Mouse (Mus musculus): ENCODE results near the gene Mark3.

The Mark3 gene

DNA sequence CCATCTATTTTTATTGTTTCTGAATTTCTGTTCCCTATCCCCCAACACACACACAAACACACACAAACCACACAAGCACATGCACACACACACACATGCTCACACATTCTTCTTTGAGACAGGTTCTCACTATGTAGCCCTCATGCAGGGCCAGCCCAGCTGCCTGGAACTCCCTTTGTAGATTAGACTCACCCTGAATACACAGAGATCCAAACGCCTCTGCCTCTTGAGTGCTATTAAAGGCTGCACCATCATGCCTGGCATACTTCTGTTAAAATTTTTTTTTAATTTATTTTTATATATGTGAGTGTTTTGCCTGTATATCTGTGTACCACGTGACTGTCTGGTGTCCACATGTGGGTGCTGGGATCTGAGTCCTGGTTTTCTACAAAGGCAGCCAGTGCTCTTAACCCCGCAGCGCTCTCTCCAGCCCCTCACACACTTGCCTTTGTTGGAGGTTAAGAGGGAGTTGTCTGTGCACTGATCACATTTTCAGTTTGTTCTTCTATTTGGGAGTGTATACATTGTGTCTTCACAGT lies 12.0 kb upstream of the Mark3 start:
- DNase-seq, result no peak

DNA sequence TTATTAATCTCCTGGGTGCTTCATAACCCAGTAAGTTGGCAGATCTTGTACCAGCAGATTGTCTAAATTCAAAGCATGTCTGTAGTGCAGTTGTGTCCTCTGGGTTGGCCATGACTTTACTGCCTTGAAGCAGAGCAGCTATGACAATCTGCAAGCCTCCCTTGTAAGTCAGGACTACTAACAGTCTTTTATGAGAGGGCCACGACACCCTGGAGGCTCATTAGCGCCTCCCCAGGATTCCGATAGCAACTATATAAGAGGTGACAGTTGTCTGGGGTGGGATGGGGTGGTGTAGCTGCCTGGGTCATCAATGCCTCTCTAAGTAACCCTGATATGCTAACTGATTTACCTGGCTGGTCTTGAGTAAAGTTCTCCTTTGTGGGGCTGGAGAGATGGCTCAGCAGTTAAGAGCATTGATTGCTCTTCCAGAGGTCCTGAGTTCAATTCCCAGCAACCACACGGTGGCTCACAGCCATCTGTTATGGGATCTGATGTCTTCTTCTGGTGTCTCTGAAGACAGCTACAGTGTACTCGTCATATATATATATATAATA lies 11.2 kb upstream of the Mark3 start:
- no peak for DNase-seq

DNA sequence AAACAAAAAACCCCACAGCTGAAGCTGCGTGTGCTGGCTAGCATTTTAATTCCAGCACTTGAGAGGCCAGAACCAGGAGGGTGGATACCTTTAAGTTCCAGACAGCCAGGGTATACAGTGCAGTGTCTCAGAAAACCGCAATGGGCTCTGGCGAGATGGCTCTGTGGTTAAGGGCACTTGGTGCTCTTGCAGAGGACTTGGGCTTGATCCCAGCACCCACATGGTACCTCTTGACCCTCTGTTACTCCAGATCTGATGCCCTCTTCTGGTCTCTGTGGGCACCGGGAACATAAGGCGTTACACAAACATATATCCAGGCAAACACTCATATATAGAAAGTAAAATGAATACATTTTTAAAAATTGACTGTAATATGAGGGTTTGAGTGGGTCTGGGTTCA lies 9.0 kb upstream of the Mark3 start:
- no peak for DNase-seq

DNA sequence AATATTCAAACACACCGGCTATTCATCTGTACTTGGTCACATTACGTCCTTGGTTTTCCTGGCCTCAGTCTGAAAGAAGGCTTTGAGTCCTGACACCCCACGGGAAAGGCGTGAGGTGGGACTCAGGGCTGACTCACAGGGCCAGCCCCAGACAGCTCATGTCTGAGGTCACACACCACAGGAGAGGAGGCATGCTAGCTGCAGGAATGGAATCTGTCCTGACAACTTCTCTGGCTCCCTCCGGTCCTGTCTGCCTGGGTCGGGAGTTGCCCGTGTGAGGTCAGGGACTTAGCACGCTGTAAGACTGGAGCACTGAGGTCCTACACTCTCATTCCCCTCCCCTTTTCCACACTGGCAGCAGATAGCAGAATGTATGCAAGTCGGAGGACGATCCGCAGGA lies 5.5 kb upstream of the Mark3 start:
- no peak for DNase-seq

DNA sequence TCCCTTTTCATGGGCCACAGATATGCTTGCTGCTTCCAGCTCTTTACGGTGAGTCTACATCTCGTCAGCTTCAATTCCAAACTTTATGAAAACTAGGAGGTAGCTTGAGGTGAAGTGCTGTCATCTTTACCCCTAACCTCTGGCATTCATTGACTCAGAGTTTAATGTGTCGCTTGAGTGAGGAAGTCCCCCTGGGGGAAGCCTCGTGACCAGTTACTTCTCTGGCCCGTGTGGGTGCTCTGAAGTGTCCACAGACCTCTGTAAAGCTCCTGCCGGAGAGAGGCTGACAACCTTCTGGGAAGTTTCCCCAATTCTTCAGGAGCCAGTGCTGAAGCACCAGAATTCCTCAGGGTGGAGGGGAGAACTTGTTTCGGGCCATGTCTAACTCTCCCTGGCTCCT lies 1.9 kb upstream of the Mark3 start:
- no peak for DNase-seq

DNA sequence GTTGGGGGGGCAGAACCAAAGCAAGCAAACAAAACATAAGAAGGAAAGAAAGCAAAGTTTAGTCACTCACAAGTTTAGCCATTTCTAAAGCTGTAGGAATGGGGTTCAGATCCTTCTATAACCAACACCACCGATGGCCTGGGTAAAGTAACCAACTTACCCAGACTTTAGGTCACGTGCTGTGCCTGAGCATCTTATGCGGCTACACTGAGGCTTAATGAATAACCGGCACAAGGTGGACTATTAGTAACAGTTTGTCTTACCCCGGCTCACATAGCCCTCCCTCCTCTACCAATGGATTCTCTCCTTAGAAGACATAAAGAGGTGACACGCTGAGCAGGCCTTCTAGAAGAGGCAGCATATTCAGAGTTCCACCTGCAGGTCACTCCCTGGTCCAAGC lies 1.0 kb upstream of the Mark3 start:
- DNase-seq, result peak in 1 of 2 experiments; percentile 25

DNA sequence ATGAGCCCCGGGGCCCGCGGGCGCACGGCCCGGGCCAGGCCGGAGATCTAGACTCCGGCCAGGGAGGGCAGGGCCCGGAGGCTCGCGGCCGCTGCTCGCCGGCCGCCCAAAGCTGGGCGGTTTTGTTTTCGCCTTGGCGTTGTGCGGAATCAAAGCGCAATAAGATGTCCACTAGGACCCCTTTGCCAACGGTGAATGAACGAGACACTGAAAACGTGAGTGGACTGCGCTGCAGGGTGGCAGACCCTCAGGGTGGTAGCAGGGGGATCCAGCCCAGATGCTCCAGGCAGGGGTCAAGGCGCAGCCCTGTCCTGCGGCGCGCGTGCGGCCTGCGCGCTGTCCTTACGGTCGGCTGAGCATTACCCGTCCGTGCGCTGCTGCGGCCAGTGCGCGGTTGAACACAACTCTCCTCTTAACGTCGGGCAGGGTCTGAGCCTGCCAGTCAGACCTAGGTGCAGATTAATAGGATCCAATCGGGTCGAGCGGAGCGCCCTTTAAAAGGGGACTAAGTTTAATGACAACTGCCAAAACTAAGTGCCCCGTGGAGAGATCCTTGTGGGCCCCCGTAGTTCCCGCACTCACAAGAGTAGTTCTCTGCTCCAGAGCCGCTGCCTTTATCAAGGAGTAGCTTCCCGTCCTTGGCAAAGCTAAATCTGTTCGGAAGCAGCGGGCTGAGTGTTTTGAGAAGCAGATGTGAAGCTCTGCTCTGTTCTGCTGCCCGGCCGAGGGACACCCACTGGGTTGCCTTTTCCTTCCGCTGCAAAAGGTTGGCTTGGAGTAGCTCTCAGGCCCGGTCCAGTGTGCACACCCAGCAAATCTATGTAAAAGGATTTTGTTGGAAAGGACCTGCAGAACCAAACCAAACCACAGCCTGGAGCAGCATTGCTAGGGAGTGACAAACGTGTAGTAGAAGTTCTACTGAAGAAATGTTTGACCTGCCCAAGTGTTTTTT lies 840 bp downstream of the Mark3 start:
- DNase-seq, result peak; percentile 49 to 65

DNA sequence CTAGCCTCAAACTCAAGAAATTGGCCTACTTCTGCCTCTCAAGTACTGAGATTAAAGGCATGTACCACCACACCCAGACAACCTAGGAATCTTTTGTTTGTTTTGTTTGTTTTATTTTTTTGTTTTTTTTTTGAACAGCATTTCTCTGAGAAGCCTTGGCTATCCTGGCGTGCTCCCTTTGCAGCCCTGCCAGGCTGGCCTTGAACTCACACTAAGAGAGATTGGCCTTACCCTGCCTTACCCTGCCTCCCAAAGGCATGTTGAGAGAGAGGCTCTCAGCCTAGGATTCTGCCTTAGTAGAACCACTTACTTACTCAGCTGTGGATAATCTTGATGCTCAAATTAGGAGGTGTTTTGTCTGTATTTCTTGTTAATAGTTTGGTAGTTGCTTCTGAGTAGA lies 8.7 kb downstream of the Mark3 start:
- no peak for DNase-seq

DNA sequence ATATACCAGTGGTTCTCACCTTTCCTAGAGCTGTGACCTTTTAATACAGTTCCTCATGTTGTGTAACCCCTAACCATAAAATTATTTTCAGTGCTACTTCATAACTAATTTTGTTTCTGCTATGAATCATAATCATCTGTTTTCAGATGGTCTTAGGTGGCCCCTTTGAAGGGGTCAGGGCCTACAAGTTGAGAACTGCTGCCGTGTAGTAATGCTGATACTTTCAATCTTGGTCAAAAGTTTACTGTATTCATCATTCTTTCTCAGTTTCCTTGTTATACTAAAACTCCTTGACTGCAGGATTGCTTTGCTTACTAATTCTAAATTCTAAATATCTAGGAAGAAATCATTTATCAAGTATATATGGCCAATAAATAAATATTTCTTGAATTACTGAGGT lies 10.1 kb downstream of the Mark3 start:
- no peak for DNase-seq

DNA sequence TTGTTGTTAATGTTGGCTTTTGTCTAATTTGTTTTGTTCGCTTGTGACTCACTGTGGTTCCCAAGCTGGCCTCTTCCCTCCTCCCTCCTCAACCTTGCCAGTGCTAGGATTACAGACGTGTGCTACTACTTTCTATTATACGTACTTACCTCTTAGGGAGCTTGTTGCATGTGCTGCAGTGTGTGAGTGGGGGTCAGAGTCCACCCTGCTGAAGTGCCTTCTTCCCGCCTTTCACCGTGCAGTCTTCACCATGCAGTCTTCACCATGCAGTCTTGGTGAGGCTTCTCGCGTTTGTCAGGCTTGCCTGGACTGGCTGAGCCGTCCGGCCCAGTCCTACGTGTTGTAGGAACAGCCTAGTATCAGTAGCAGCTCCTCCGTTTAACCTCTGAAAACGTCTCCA lies 12.9 kb downstream of the Mark3 start:
- DNase-seq, result no peak

DNA sequence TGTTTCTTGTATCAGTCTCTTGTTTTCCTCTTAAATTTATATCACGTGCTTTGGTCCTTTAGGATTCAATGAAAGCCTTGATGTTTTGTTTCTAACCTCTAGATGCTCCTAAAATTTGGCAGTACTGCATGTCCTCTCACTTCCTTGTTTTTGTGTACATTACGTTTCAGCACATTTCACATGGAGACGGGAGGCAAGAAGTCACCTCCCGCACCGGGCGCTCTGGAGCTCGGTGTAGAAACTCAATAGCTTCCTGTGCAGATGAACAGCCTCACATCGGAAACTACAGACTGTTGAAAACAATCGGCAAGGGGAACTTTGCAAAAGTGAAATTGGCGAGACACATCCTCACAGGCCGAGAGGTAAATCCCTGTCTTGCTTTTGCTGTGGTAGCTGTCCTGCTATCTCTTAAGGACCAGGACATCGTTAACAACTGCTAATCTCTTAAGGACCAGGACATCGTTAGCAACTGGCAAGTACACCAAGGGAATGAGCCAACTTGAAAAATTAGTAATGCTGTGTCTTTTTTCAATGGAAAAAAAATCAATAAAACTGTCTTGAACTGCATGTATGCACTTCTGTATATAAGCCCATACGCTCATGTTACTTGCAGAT lies 18.2 kb downstream of the Mark3 start:
- DNase-seq, result no peak

DNA sequence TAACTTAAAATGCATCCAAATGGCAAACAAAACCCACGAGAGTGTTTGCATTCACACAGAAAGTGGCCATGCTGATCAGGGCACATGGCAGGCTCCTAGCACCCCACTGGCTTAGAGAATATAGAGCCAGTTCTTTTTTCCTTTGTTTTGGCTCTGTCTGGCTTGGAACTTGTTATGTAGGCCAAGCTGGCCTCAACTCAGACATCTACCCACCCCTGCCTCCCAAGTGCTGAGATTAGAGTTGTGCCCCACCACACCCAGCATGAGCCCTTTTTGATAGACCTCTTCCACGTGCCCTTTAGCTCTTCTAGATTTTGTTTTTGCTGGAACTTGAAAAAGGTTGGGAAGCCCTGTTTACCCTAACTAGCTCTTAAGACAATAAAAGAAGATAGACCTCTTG lies 19.5 kb downstream of the Mark3 start:
- DNase-seq, result peak; percentile 16 to 21

DNA sequence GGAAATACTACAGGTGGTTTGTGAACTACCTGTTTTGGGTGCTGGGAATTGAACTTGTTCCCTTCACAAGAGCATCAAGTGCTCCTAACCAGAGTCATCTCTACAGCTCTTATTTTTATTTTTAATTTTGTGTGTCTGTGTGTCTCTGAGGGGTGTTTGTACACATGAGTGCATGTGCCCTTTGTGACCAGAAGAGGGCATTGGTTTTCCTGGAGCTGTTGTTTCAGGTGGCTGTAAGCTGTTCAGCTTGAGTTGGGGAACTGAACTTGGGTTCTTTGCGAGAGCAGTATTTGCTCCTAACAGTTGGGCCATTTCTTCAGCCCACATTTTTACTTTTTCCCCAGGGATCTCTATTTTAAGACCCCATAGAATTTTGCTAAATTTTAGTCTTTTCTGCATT lies 23.0 kb downstream of the Mark3 start:
- DNase-seq, result no peak

DNA sequence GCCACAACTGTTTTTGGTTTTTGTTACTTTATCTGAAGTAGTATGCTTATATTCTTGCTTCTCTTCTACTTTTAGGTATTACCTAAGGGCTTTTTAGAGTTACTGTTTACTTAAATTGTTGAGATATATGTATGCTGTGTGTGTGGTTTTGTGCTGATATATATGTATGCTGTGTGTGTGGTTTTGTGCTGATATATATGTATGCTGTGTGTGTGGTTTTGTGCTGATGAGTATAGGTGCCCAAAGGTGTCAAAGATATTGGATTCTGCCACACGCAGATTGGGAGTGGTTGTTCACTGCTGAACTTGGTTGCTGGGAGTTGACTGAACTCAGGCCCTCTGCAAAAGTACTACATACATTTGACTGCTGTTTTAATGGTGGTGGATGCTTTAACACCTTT lies 24.6 kb downstream of the Mark3 start:
- DNase-seq, result no peak

DNA sequence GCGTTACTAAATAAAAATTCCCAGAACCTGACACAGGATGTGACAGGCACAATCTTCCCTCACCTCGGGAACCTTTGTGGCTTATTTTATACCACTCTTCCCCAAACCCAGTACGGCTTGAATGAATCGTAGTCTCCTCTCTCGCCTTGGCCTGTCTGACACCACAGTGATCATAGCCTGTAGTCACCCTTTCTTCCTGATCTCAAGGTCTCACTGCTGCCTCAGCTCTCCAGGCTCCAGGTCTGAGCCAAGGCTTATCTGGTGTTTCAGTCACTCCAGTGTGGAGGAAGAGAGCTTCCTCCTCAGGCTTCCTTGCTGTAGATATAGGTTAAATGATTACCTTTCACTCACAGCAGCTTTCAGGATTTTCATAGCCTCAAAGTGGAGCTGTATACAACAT lies 25.3 kb downstream of the Mark3 start:
- no peak for DNase-seq

DNA sequence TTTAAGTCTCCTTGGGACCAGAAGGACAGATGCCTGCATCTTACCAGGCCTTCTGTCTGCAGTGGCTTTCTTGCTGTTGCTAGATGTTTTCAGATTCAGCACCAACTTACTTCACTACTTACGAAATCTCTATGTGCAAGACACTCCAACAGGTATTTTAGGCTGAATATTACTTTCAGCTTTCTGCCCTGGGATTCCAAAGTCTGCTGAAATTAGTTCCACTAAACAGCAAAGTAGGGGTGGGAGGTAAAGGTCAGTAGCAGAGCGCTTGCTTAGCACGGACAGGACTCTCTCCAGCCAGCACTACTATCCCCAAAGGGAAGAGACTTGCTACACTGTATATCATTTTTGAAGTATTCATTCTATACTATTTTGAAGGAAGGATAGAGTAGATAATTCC lies 29.5 kb downstream of the Mark3 start:
- no peak for DNase-seq

DNA sequence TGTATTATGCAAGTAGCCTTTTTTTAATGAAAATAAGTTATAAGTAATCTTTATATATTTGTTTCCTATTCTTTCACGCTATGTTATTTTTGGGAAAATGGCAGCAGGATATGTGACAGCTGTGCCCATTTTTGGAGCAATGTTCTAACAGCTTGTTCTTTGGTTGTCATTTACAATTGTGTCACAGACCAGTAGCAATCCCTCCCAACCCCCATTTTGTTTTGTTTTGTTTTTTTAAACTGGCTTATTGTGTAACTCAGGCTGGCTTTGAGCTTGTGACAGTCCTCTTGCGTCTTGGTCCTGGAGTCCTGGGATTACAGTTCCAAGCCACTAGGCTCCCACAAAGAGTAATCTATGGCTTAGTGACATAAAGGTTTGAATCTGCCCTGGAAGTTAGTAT lies 31.3 kb downstream of the Mark3 start:
- no peak for DNase-seq

DNA sequence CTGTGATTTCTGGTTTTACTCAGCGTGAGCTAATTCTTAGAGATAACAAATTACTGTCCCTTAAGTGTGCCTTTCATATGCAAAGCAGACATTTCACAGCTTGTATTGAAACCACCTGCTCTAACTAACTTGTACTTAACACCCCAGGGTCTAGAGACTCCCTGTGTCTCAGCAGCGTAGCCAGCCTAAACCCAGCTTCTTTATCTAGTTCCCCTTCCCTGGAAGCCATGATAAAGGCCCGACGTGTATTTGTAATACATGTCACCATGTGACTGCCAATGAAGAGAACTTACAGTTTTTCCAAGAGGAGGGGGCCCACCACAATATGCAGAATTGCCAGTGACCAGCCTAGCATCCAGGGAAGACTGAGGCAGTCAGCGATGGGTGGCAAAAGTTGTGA lies 33.7 kb downstream of the Mark3 start:
- DNase-seq, result no peak

DNA sequence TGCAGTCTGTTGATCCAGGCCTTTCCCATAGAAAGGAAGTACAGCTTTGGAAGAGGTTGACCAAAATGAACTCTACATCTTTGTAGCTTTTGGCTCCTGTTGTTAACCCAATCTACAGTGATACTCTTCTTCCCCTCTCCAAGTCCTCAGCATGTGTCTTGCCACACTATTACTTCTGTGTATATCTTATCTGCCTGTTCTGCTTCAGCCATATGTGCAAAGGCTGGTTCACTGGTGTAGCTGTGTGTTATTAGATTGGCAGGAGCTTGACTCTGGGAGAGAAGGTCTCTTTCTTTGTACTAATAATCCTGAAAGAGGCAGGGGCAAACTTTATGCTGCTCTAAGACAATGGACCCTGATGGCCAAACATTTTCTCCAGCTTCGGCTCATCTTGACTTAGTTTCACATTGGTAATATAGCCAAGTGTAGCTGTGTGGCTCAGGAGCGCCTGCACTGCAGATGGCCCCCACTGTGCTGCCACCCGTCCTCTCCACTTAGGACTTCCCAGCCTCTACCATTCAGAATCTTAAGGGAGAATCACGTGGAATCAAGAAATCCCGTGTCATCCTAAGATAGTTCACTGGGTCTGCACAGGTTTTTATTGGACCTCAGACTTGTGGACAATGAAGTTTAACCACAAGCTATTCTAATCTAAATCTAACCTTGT lies 40.3 kb downstream of the Mark3 start:
- DNase-seq, result no peak

DNA sequence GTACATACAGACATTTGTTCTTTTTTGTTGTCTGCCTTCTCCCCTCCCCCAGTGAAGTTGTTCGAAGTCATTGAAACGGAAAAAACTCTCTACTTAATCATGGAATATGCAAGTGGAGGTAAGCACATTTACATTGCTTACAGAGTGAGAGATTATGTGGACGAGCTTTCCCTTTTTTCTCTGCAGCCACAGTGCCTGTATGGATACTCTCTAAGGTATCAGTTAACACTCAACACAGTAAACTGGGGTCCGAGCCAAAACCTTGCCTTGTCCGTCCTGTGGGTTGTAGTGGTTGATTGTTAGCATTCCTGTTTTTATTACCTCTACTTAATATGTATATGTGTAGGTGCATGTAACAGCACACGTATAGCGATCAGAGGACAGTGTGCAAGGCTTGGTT lies 43.9 kb downstream of the Mark3 start:
- DNase-seq, result no peak

DNA sequence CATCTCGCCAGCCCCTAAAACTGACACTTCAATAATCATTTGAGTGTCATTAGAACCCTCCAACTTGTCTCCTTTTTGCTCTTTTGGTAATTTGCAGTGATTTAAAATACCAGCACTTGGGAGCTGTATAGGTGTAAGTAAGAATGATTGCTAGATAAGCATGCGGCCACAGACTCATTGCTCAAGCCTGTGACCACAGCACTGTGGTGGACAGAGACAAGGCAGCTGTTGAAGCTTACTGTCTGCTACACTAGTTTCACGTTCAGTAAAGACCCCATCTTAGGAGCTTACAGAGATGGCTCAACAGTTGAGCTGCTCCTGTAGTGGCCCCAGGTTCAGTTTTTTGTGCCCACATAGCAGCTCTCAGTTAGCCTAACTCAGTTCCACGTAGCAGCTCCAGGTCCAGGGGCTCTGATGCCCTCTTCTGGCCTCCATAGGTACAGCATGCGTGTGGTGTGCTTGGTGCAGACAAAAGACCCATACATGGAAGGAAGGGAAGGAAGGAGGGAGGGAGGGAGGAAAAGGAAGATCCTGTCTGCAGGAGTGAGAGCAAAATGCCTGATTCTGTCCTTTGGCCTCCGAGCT lies 73.8 kb downstream of the Mark3 start:
- peak; percentile 68 to 71 for DNase-seq

DNA sequence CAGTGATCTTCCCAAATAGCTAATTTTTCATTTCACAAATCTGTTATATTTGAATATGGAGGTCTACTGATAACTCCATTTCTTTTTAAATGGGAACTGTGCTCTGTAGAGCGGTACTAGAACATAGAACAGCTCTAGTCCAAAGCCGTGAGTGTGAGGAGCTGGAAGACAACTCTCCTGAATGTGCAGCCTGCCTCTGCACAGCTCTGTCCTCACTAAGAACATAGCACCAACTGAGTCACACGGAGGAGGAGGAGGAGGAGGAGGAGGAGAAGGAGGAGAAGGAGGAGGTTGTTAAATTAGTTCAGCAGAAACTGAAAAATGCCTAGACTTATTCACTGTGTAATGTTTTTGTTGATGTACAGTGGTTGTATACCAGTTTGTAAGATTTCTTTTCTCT lies 78.6 kb downstream of the Mark3 start:
- no peak for DNase-seq

DNA sequence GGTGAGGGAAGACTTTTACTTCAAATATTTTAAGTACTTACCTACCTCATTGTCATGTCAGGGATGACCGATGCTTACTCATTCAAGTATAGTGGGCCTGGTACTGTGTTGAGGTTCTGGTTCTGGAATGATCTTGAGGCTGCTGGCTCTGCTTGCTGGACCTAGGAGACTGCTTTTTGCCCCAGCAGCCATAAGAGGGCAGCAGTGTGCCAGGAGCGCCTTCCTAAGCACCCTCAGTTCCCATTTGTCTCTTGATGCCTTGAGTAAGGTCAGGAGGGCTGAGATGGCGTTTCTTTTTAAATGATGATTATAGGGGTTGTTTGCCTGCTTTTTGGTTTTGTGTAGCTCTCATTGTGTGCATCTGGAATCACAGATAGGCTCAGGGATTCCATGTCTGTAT lies 79.1 kb downstream of the Mark3 start:
- peak; percentile 82 to 86 for DNase-seq

Measured in cerebellum, adult 18-20 months (tissue).